Mouse (Mus musculus) heart, postnatal 25 days (tissue): ENCODE data around the gene Gdf7. TPM values are rescaled to one million over a fixed set of nuclear protein-coding genes. Genes with fewer than 3 reads are reported as not detected.

Experiments
- total RNA-seq, 2 experiments: library from RNA; stranded (reverse); gene quantifications; 2 replicates each; pipeline ENCODE4 v1.2.3; 2021

Gdf7 gene
- total RNA-seq, 2 experiments from 2014 or later, result 0.23 to 0.53 TPM

Other genes with a start within 250 kb of the Gdf7 start
- gene Ldah, start 93.8 kb downstream of the Gdf7 start, total RNA-seq, result 10 to 100 TPM; 26.3 to 27.0 TPM
- gene Hs1bp3, start 11.5 kb upstream of the Gdf7 start, total RNA-seq, result 10 to 100 TPM; 11.9 to 14.1 TPM
- gene Rhob, start 198.1 kb upstream of the Gdf7 start, total RNA-seq, result 100 to 1,000 TPM; 149 to 156 TPM